Mouse (Mus musculus) olfactory bulb, adult 2 months (tissue): Measurements from ENCODE around the gene Cela3a.

Experiments
- CTCF ChIP-seq: fragments of 200-500 bp; IDR thresholded peaks from 2 replicates; pipeline ENCODE4 v1.5.1; 2012; ENCODE audit warnings: low read depth, mild to moderate bottlenecking, low read length, moderate library complexity; ENCODE audit not compliant: insufficient read depth
- POLR2A ChIP-seq: fragments of 200-500 bp; IDR thresholded peaks from 2 replicates; pipeline ENCODE4 v1.6.1; 2012; ENCODE audit warnings: mild to moderate bottlenecking, low read depth, low read length, moderate library complexity; ENCODE audit not compliant: insufficient read depth

DNA sequence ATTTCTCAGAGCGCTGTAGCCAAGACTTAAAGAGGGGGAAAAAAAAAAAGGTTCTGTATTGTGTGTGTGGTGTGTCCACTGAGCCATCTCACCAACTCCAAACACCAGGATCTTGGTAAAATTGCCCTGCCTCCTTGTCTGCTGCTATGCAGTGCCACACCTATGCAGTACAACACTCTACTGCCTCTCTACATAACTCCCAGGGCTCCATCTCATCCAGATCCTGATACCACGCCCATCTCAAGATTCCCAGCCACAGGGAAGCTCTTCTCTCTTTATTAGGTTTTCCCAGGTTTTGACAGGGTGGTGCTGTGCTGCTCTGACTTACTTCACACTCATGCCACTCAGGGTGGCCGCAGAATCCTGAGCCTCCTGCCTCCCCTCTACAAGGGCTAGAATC lies 48.6 kb downstream of the Cela3a start:
- TF ChIP-seq POLR2A, result no peak
- no peak for TF ChIP-seq CTCF
